Mouse (Mus musculus) cerebellum, adult 18-20 months (tissue): Measurements from ENCODE around the gene Dnaic1.
A peak's percentile ranks its signal among the peaks of the same experiment; 100 is the strongest.
"Not testable (repeated sequence)": the region's sequence is repeated elsewhere in the genome, so short reads cannot be mapped to it uniquely, and the experiment has no call there.

Source experiments
- DNase-seq, 2 experiments: peaks; one replicate each; pipeline ENCODE4 v3.0.0; 2021

Gene Dnaic1

GRCm38 (mm10) chr4:41671500-41671899, 101.9 kb downstream of the Dnaic1 start:
- no peak for DNase-seq

- DNase-seq = no peak
These were observed 102.4 kb downstream of the Dnaic1 start for GRCm38 (mm10) chr4:41671963-41672480.

- no peak for DNase-seq
These were observed 103.0 kb downstream of the Dnaic1 start for GRCm38 (mm10) chr4:41672522-41672963.

DNA sequence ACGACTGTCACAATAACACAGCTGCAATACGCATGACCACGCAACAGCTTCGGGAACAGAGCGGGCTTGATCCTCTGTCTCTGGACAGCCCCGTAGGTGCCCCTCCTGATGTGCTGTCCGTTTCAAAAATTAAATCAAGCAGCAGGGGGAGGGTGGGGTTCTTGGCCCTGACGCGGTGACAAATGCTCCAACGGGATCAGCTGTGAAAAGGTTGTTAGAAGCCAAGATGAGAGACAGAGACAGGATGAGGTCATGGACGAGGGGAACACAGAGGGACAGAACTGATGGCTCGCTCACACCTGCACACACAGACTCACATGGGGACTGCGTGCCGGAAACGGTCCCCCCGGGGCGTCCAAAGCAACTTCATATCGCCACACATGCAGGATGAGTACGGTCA, 103.6 kb downstream of the Dnaic1 start:
- DNase-seq = no peak

DNA sequence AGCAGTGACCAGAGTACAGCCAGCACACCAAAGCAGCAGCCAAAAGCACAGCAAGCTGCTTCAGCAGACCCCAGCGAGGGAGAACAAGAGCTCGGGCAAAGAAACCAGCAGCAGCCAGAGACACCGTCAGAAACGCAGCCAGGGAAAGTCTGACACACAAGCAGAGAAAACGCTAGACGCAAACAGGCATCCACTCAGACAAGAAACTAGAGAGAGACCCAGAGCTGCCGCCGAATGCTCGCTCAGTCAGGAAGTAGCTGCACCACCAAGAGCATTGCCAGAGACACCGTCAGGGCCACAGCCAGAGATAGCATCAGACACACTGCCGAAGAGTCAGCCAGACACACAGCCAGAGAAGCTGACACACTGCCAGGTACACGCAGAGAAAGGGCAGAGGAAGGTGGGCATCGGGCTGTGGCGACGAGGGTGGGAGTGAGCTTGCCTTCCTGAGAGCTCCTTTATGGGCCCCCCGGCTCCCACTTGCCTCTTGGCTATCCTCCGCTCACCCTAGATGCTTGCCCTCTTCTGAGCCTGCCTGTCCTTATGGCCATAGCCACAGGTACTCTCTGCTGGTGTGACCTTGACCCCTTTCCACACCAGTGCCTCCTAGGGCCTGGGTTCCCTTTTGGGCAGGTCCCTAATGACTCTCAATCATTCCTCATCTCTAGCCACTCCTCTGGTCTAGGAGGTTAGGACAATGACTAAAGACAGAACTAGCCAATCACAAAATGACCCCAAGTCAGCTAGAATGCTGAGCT, 106.9 kb downstream of the Dnaic1 start:
- peak; percentile 55 to 65 for DNase-seq

GRCm38 (mm10) chr4:41677006-41677629, 107.5 kb downstream of the Dnaic1 start:
- peak; percentile 69 to 72 for DNase-seq

- no peak for DNase-seq
These were observed 109.3 kb downstream of the Dnaic1 start for GRCm38 (mm10) chr4:41678863-41679262.

DNA sequence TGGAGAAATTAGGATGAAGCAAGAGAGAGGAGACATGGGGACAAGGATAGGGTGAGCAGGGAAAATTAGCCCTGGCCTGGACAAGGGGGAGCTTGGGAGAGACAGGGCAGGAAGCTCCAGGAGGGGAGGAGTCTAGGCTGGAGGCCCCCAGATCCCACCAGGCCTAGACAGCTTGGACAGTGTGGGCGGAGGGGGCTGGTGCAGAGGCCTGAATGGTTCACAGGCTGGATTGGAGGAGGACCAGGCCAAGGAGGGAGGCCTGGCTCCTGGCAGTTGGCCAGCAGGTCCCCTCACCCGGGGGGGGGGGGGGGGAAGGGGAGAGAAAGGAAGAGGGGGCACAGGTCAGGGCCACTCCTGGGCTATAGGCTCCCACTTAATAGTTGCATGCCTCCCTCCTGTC, 109.7 kb downstream of the Dnaic1 start:
- DNase-seq = no peak

DNA sequence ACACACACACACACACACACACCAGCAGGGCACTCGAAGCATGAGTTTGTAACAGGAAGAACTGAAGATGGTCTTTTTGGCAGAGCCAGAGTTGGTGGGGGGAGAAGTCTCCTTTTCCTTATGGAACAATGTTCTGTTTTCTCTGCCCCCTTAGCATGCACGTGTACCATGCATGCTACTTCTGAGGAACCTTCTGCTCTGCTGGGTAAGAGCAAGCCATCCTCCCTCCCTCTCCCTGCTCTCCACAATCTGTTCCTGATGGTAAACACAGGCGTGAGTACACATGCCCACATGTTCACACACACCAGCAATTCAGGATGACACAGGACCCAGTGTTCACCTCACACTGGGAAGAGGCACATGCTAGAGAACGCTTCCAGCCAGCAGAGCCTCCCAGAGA, 111.6 kb downstream of the Dnaic1 start:
- peak; percentile 52 to 57 for DNase-seq

DNA sequence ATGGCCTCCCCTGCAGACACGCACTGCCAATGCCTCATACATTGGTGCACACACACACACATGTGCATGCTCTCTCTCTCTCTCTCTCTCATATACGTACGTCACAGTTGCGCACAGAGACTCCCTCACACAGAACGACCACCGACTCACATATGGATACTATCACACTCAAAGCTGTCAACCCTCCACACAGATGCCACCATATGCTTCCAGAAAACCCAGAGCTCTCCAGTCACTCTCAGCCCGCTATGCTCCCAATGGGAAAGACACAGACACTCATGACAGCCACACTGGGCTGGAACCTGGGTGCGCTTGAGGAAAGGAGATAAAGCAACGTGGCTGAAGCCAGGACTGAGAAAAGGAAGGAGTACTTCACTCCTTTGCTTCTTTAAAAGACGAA, 112.4 kb downstream of the Dnaic1 start:
- DNase-seq = no peak

GRCm38 (mm10) chr4:41682789-41683188, 113.2 kb downstream of the Dnaic1 start:
- DNase-seq = peak in 1 of 2 experiments; percentile 46

- not testable (repeated sequence) for DNase-seq
These were observed 113.7 kb downstream of the Dnaic1 start for GRCm38 (mm10) chr4:41683303-41683702.

DNA sequence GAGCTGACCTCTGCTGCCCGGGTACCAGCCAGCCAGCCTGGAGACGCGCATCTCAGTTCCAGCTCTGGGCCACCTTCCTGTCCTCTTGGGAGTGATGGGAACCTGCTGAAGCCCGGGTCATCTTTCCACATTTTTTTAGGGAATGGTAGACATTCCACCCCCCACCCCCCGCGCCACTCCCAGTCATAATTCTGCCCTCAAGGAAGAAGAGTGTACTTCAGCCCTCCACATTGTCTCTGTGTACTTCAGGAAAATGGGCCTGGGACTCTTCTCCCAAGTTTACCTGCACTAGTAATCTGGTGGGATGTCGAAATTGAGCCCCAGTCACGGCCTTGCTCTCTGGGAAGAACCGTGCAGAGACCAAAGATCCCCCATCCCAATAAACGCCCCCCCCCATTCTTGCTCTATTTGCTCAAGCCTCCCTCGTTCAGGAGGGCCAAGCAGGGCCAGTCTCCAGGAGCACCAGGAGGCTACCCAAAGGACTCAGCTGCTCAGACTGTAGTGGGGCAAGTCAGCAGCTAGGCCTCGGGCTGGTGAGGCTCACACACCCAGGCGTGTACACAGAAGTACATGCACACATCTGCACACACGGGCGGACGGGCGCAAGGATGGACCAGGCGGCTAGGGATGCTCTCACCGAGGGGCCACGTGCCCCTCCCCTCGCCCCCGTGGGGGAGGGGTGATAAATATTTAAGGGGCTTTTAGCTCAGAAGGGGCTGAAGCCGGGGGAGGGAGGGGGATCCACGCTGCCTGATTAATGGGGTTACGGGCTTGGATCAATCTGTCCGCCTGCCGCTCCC, 114.8 kb downstream of the Dnaic1 start:
- DNase-seq = not testable (repeated sequence)

- DNase-seq = not testable (repeated sequence)
These were observed 115.4 kb downstream of the Dnaic1 start for GRCm38 (mm10) chr4:41684931-41685453.

DNA sequence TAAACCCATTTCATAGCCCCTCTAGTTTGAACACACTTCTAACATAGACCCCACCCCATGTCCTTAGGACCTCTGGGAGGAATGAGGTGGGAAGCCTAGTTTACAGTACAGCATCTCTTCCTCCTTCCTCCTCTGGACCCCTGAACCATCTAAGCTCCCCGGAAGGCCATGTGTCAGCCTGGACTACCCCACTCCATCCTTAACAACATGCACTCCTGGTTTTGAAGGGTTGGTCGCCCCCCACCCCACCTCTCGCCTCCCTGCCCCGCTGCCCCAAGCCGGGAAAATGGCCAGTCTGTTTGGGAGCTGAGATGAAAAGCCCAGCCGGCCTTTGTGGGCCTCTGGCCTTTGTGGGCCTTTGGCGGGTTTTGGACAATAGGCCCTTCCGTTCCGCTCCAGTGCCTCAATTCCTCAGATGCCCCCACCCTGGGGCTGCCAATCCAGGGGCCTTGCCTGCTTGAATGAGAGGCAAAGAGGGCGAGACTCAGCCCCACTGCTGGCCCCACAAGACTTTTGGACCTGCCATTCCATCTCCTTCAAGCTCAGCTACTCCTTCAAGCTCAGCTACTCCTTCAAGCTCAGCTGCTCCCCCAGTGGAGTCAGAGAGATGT, 116.4 kb downstream of the Dnaic1 start:
- not testable (repeated sequence) for DNase-seq
